Mouse (Mus musculus): Measurements from ENCODE around the gene Pou5f1.
"Not testable (repeated sequence)": the region's sequence is repeated elsewhere in the genome, so short reads cannot be mapped to it uniquely, and the experiment has no call there.

Gene Pou5f1

DNA sequence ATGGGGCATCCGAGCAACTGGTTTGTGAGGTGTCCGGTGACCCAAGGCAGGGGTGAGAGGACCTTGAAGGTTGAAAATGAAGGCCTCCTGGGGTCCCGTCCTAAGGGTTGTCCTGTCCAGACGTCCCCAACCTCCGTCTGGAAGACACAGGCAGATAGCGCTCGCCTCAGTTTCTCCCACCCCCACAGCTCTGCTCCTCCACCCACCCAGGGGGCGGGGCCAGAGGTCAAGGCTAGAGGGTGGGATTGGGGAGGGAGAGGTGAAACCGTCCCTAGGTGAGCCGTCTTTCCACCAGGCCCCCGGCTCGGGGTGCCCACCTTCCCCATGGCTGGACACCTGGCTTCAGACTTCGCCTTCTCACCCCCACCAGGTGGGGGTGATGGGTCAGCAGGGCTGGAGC, at the start of gene Pou5f1:
Gene Pou5f1 (plus strand): TSS at position 243 of the 400 bp plus-strand sequence.
- DNase-seq (ENCODE audit: low spot score), result no peak

GRCm38 (mm10) chr17:35458247-35458646, 47.6 kb upstream of the Pou5f1 start:
- not testable (repeated sequence) for DNase-seq (ENCODE audit: low spot score)

DNA sequence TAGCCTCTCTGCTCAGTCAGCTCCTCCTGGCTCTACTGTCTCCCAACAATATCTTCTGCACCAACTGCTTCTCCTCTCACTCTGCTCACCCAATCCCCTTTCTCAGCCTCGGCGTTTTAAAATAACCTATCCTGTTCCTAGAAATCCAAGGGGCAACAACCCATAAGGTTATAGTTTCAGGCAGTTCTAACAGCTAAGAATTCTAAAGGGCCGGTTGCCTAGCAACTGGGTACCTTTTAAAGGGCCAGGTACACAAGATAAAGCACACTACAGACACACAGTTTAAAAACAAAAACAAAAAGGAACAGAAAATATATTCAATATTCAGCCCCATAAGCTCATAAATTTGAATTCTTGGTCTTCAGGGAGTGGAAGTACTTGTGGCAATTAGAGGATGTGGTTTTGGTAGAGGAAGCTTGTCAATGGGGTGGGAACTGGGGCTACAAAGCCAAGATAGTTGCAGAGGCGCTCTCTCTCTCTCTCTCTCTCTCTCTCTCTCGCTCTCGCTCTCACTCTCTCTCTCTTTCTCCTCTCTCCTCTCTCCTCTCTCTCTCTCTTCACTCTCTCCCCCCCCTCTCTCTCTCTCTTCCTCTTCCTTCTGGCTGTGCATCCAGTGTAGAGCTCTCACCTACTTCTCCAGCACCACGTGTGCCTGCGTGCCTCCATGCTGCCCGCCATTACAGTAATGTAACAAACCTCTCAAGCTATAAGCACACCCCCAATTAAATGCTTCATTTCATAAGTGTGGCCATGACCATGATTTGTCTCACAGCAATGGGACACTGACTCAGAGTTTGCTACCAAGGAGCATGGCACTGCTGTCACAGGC, 45.1 kb upstream of the Pou5f1 start:
- not testable (repeated sequence) for DNase-seq (ENCODE audit: low spot score)

DNA sequence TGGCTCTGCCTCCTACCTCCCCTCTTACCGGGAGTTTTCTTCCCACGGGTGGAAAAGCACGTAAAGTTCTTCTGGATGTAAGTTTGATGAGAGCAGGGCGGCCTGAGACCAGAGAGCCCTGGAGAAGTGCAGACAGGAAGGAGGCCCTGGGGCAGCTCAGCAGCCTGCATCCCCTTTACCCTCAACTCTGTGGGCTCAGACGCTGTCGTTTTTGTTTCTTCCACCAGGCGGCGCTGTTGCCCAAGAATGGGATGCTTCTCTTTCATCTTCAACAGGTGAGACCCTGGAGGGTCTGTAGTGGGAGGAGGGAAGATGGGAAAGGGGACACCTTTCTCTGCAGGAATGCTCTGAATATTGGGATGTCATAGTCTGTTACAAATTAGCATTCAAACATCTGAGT, 40.2 kb upstream of the Pou5f1 start:
- peak; percentile 20 for DNase-seq (ENCODE audit: low spot score)

DNA sequence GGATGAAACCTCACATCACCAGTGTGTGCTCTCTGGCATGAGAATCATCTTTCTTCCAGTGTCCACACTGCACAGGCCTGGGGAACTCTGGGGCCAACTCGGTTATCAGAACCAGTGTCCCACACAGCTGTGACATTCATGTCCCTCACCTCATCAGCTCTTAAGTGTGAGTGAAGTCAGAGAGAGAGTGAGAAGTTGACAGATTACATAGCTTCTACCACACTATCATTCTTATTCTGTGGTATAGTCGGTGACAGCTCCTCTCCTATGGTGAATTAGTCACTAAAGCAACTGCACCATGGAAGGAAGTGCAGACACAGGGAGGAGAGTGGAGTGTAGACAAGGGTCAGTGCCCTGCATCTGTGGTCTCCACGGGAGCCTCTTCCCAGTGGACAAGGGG, 36.9 kb upstream of the Pou5f1 start:
- DNase-seq (ENCODE audit: low spot score), result not testable (repeated sequence)

- DNase-seq (ENCODE audit: low spot score), result no peak
Measured at GRCm38 (mm10) chr17:35469842-35470751, 35.7 kb upstream of the Pou5f1 start, which contains the start of gene H2-Q10. Gene H2-Q10 (plus strand): TSS chr17:35470089.

- peak; percentile 64 for DNase-seq (ENCODE audit: low spot score)
Measured at GRCm38 (mm10) chr17:35484066-35484465, 21.8 kb upstream of the Pou5f1 start.

GRCm38 (mm10) chr17:35485702-35486101, 20.1 kb upstream of the Pou5f1 start:
- no peak for DNase-seq (ENCODE audit: low spot score)

DNA sequence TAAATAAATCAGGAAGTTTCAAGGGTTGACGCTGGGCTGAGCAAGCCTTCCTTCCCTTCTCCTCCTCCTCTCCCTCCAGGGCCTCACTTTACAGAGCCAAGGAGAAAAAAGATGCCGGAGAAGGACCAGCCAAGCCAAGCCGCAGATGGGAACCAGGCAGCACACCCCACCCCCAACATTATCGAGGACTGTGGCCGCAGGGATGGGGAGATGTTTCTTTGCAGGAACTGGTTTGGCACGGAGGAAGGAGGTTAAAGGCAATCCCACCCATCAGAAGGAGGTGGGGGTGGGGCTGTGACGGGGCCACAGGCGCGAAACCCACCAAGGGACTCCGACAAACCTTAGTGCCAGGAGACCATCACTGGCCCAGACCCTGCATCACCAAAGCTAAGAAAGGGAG, 19.1 kb upstream of the Pou5f1 start:
- no peak for DNase-seq (ENCODE audit: low spot score)

DNA sequence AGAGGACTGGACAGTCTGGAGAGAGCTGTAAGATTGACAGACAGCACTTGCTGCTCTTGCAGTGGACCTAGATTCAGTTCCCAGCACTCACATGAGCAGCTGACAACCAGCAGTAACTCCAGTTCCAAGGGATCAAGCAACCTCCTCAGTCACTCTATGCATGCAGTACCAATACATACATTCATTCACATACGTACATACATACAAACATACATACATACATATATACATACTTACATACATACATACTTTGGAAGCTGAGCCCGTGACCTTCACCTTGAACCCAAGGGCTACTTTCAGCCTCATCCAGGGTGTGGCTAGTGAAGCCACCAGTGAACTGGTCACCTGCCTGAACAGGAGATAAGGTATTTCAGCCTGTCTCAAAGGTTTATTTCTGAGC, 17.8 kb upstream of the Pou5f1 start:
- no peak for DNase-seq (ENCODE audit: low spot score)

GRCm38 (mm10) chr17:35490320-35490719, 15.5 kb upstream of the Pou5f1 start:
- no peak for DNase-seq (ENCODE audit: low spot score)

DNA sequence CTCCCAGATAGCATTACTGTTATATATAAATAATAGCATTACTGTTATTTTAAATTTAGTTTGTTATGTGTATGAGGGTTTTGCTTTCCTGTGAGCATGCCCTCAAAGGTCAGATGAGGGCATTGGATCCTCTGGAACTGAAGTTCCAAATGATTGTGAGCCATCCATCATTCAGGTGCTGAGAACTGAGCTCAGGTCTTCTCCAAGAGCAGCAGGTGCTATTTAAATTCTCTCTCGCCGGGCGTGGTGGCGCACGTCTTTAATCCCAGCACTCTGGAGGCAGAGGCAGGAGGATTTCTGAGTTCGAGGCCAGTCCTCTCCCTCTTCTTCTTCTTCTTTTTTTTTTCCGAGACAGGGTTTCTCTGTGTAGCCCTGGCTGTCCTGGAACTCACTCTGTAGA, 8.7 kb upstream of the Pou5f1 start:
- no peak for DNase-seq (ENCODE audit: low spot score)

DNA sequence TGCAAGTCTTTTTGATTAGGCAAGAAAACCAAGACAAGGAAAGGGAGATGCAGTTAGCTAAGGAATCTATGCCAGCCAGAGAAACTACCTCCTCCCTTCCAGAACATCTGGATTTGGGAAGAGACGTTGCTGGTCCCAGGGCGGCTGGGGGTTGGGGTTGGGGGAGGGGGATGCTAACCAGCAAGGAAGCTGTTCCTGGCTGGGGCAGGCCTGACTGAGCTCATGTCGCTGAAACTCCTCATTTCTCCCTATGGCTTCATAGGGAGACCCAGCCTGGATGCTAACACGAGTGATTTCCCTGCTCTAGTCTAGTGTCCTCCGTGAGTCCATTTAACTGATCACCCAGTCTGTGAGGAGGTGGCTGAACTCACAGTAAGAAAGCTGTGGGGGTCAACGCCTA, 3.6 kb upstream of the Pou5f1 start:
- no peak for DNase-seq (ENCODE audit: low spot score)

GRCm38 (mm10) chr17:35502762-35503161, 3.1 kb upstream of the Pou5f1 start:
- DNase-seq (ENCODE audit: low spot score), result no peak

DNA sequence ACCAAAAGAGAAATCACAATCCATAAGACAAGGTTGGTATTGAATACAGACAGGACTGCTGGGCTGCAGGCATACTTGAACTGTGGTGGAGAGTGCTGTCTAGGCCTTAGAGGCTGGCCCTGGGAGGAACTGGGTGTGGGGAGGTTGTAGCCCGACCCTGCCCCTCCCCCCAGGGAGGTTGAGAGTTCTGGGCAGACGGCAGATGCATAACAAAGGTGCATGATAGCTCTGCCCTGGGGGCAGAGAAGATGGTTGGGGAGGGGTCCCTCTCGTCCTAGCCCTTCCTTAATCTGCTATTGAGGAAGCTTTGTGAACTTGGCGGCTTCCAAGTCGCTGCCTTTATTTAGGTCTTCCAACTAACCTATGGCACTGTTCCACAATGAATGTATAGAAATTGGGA, 2.0 kb upstream of the Pou5f1 start:
- DNase-seq (ENCODE audit: low spot score), result no peak

GRCm38 (mm10) chr17:35504628-35505481, 963 bp upstream of the Pou5f1 start:
- DNase-seq (ENCODE audit: low spot score), result no peak

DNA sequence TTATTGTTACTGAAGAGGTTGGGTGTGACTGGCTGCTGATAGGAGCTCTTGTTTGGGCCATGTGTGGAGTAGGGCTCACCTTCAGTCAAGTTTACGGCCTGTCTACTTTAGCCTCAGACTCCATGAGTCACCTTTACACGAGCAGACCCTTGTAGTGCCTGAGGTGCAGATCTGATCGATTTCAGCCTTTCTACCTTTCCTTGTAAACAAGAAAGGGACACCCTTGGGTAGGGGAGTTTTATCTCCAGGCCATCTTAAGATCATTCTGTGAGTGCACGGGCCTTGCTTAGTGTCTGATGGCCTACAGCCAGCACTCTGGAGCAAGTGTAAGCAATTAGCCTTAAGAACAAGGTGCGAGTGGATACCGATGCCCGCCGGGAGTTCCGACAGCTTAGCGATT, 1.1 kb downstream of the Pou5f1 start:
- DNase-seq (ENCODE audit: low spot score), result no peak

DNA sequence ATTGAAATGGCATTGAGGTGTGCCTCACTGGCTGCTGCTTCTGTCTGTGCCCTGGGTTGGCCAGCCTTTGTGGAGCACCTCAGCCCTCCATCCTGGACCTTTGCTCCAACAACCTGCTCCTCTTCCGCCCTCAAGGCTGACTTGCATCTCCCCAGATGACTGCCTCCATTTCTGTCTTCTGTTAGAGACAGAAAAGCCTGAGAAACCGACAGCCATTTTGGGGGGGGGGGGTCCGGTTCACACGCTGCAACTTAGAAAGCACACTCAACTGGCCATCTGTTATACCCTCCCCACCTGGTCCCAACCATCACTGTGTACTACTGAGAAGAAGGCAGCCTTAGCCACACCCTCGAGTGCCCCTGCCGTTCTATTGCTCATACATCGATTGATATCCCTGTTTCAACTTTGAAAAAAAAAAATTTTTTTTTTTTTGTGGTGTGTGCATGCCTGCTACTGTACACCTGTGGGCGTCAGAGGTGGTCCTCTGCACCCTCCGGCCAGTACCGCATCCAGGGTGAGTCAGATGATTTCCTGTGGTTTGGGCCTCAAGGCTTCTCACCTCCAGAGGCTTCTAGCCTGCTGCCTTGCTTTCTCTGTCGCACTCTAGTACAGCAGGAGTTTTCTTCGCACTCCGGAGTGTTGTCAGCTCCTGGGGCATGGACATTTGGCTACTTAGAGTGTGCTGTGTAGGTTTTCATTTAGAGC, 1.9 kb downstream of the Pou5f1 start:
- peak; percentile 57 for DNase-seq (ENCODE audit: low spot score)

GRCm38 (mm10) chr17:35508279-35508678, 2.5 kb downstream of the Pou5f1 start:
- DNase-seq (ENCODE audit: low spot score), result not testable (repeated sequence)

DNA sequence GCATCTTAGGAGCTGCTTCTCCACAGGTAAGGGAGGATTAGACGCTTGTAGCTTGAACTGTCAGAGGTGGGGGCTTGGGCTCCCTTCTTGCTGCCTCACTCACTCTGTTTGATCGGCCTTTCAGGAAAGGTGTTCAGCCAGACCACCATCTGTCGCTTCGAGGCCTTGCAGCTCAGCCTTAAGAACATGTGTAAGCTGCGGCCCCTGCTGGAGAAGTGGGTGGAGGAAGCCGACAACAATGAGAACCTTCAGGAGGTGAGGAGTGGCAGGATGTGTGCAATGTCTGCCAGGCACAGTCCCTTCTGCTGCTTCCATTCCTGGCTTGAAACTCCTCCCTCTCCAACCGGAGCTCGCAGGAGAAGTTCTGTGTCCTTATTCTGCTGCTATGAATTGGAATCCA, 3.5 kb downstream of the Pou5f1 start:
- peak; percentile 56 for DNase-seq (ENCODE audit: low spot score)

- DNase-seq (ENCODE audit: low spot score), result no peak
Measured at GRCm38 (mm10) chr17:35512916-35513626, 7.3 kb downstream of the Pou5f1 start.
